Mouse (Mus musculus) R1 (cell line): ENCODE results near the gene Orc2.

Source experiments
- DNase-seq: peaks from one replicate; pipeline ENCODE4 v3.0.0-alpha.2; 2018; ENCODE audit warnings: low read depth, low spot score

Gene Orc2

DNA sequence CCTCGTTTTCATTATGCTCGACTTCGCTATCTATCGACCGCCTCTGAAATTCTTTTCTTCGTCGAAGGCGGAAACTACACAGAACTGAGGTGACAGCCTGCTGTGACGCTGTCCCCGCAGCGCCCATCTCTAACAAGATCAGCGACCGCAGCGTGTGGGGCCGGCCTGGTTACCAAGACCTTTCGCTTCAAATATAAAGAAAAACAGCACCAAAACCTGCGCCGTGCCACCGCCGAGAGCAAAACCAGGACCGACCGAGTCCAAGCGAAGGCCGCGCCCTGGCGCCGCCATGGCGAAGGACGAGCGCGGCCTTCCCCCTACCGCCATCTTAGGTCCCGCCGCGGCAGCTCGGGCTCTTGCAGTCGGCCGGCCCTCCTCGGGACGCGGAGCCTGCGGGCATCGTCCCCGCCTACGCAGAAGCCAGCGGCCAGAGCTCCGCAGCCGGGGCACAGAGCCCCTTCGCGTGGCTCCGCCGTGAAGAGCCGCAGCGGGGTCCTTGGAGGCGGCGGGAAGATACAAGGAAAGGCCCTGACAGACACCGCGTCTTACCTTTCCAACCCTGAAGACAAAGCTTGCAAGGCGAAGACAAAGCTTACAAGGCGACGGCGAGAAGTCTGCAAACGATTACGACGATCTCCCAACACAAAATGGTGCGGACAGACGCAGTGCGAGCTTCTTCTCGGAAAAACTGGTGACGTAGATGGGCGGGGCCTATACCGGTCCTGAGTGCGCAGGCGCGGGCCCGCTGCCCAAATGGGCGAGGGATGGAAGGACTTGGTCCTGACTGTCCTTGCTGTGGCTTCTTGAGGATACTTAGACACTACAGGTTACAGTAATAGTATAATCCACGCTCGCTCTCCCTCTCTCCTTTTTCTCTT, 81.3 kb downstream of the Orc2 start, which contains the start of gene Clk1:
TSS of gene Clk1 (minus strand) at position 696 of the 878 bp plus-strand sequence.
- peak; percentile 92 for DNase-seq

DNA sequence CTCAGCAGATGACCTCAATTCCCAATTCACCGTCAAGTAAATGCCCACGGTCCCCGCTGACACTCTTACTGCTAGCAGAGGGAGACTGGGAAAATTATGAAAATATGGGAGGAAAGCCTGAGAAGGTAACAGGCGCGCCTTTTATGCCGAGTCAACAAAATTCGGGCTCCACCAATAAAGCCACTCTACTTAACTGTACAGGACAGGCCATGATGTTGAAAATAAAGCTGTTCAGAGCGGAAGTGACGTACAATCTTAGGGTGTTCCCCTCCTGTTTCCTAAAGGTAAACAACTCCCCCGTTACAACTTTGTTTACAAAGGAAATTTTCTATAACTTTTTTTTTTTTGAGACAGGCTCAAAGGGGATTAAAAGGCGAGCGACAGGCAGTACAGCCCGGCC, 82.0 kb downstream of the Orc2 start:
- DNase-seq = peak; percentile 86

DNA sequence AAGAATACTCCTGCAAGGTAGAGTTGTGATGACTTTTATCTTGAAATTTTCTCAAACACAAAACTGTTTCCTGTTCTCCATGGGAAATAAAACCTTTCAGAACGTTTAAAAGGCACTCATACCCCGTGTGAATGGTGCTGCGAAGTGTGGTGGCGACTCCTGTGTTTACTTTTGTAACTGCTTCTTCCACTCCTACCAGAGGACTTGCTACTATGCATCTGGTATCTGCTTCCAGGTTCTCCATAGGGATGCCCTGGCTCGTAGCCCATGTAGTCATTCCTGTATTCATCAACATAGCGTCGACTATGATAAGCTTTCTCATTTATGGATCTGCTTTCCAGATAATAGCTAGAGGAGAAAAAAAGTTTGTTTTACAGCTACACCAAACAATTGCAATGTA, 83.9 kb downstream of the Orc2 start:
- DNase-seq = peak; percentile 61

DNA sequence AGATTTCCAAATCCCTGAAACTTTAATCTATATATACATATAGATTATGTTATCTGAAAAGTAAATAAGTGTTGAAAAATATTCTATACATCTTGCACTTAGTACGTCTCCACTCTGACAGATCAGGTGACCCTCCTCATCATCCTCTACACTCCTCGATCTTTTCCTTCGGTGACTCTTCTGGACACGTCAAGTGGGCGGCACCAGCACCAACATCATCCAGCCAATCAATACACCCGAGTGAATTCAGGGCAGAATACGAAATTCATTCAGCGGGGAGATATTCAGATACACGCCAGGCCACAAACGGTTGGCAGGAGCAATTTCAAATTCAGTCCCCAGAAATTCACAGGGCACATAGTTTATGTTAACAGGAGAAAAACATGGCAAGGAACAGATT, 84.9 kb downstream of the Orc2 start:
- DNase-seq = peak; percentile 64

DNA sequence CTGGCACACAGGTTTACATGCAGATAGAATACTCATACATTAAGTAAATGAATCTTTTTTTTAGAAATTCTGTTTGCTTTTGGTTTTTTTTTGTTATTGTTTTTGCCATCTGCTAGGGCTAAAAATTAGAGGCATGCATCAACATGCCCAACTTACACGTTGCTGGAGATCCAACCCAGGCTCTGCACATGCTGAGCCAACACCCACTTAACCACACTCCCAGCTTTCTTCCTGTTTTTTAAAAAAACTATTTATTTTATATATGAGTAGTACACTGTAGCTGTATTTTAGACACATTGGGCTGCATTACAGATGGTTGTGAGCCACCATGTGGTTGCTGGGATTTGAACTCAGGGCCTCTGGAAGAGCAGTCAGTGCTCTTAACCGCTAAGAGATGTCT, 88.9 kb downstream of the Orc2 start:
- DNase-seq = no peak

DNA sequence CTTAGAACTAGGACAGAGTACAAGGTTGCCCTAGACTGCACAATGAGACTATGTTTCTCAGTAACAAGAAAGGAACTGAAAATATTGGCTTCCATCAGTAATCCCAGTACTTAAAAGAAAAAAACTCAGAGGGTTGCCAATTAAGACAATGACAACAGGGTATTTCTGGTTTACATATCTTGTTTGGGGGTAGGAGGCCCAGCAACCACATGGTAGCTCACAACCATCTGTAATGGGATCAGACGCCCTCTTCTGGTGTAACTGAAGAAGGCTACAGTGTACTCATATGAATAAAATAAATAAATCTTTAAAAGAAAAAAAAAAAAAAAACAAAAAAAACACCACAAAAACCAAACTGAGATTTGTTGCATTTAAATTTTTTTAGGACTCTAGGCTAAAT, 89.5 kb downstream of the Orc2 start:
- DNase-seq = no peak
